Mouse (Mus musculus) neutrophil, adult 59 days (primary cell): Measurements from ENCODE around the gene Arap1. TPM values are rescaled to one million over a fixed set of nuclear protein-coding genes. Genes with fewer than 3 reads are reported as not detected.

Experiments
- total RNA-seq, 2 experiments: library from RNA; stranded (reverse); gene quantifications; 1 replicate in 1 of 2; 2 replicates in 1 of 2; pipeline ENCODE4 v1.2.4; 2023

Arap1 gene
- 100 to 1,000 TPM; 396 to 404 TPM for total RNA-seq

DNA sequence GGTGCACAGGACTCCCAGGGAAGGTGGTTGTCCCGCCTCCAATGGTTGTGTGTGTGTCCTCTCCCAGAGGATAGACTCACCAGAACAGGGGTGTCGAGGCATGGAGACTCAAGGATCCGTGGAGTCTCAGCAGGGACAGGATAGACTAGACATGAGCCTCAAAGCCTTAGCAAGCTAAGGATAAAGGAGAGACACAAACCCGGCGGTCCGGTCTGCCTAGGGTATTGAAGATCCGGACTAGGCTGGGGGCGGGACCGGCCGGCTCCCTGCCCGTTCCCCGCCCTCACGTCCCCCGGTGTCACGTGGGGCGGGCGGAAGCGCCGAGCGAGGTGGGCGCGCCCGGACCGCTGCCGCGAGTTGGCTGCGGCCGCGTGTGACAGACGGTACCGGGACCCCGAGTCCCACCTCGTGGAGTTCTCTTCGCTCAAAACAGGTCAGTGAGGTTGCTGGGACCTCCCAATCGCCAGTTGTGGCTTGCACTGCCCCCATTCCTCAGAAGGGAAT, at the start of gene Arap1:
Gene Arap1, plus strand, starts transcription at position 301 of the 504 bp plus-strand sequence.

DNA sequence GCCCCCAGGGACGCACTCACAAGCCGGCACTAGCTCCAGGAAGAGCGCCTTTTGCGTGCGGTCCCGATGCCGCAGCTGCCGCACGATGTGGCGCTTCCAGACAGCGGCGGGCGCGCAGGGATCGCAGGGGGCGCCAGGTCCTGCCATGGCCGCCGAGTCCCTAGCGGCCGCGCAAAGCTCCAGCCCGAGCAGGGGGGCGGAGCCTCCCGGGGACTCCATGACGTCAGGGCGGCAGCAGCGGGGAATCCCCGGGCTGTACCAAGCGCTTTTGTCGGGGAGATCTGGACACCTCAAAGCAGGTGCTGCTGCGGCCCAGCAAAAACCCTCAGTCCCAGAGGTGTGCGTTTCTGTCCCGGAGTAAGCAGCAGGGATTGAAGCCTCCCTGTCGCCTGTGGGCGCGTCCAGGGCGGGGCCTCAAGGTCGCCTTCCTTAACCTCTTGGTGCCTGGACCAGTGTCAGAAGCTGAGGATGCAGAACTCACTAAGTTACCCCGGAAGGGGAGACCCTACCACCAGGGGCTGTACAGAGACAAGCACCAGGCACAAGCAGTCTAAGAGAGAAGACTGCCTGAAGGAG, 45.9 kb upstream of the Arap1 start, which contains the start of gene Atg16l2:
Gene Atg16l2, minus strand, starts transcription at position 371 of the 576 bp plus-strand sequence.

DNA sequence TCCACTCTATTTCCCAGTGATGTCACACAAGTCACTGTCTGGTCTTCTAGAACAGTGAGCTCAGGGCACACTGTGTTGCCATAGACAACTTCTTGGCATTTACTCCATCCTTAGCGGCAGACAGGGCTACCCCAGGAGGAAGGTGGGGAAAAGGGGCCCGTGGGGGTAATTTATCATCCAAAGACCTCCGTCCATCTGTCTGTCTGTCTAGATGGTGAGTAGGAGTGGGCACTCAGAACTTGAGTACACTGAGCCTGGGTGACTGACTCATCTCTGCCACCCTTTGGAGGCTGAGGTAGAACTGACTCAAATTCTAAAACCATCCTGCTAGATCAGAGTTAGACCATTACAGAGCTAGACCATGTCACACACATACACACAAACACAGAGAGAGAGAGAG, 30.9 kb upstream of the Arap1 start, which contains the start of gene Stard10:
Gene Stard10, plus strand, starts transcription at position 73 of the 400 bp plus-strand sequence.

GRCm38 (mm10) chr7:101410267-101410936, 62.5 kb downstream of the Arap1 start, which contains the start of gene Gm45837:
Gene Gm45837, plus strand, starts transcription at chr7:101410886.

GRCm38 (mm10) chr7:101421529-101421928, 73.7 kb downstream of the Arap1 start, which contains the start of gene Pde2a:
Gene Pde2a, plus strand, starts transcription at chr7:101421691.

Other genes with a start within 250 kb of the Arap1 start
- gene Atg16l2, start 45.8 kb upstream of the Arap1 start, total RNA-seq, result 10 to 100 TPM; 77.9 to 81.6 TPM
- 10 to 100 TPM; 12.5 to 19.7 TPM for gene Stard10, start 31.0 kb upstream of the Arap1 start, total RNA-seq
- gene Gm45837, start 62.8 kb downstream of the Arap1 start, total RNA-seq, result 10 to 100 TPM; 77.5 to 85.1 TPM
- 100 to 1,000 TPM; 174 to 205 TPM for gene Pde2a, start 73.6 kb downstream of the Arap1 start, total RNA-seq
- gene Art2b, start 237.5 kb downstream of the Arap1 start, total RNA-seq, result not detected